Mouse (Mus musculus) cerebellum, postnatal 25 days (tissue): Measurements from ENCODE around the gene Gfm2.
"Not testable (repeated sequence)": the region's sequence is repeated elsewhere in the genome, so short reads cannot be mapped to it uniquely, and the experiment has no call there.

Experiments
- DNase-seq, 2 experiments: peaks; one replicate each; pipeline ENCODE4 v3.0.0; 2021; ENCODE audit warnings: mixed read lengths in 2 of 2

Gene Gfm2

DNA sequence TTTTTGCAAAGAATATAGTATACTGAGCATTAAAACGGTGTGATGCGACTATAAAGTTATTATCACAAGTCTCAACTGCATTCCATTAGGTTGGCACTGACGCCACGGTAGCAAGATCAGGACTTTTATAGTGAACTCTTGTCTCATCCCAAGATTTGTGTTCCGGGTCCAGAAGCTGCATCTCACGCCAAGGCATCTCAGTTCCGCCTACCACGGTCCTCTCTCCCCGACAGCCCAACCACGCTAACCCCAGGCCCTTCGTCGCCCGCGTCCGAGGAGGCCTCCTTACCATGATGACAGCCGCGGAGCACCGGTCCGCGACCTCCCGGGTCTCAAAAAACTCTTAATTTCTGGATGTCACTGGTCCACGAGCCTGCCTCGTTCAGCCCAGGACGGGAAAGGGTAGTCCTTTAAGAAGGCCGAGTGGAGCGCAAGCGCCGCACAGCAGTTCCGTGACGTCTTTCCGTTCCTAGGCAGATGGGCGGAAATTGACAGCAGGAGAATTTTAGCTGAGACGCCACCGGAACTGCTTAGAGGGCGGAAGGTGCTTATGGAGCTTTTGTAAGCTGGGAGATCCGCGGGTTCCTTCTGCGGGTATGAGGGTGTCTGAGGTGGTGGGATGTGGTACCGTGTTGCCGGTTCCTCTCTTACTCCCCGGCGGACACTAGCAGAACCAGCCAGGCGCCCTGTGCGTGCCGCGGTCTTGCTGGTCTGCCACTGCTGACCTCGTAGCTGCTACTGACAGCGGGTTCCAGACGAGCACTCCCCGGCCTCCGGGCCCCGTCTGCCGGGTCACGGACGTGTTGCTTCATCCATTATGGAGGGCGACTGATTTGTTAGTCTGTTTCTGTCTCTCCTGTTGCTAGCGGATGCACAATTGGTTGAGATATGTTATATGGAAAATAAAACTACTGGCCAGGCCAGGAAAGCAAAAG, at the start of gene Gfm2, which contains the start of gene Nsa2:
Gfm2 (plus strand) TSS at position 472 of the 935 bp plus-strand sequence.
Nsa2 (minus strand) TSS at position 472 of the 935 bp plus-strand sequence.
- peak; percentile 91 for DNase-seq

- no peak for DNase-seq
These were observed 49.6 kb upstream of the Gfm2 start for GRCm38 (mm10) chr13:97088183-97088582.

- DNase-seq, result no peak
These were observed 42.0 kb upstream of the Gfm2 start for GRCm38 (mm10) chr13:97095726-97096125.

DNA sequence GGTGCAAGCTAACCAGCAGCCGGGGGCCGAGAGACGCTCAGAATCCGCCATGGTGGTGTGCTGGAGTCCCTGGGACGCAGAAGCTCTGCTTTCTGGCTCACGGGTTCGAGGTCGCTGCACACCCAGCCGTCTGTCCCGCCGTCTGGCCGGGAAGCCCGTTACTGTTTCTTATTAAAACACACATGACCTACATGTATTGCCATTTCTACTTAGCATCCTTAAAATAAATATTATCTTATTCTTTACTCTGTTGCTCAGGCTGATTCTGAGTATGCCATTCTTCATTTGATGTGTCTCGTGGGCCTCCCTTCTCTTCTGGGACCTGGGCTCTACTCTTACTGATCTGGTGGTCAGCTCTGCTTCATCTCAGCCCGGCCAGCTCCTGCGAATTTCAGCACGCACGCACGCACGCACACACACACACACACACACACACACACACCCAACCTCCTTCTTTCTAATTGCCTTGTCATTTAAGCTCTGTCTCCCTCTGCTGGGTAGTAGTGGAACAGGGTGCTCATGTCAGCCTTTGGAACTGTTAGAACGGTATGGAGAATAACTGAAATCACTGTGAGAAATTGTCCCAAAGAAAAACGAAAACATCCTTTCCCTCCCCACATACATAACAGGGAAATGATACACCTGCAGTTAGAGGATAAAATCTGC, 38.4 kb upstream of the Gfm2 start, which contains the start of gene Gm6169:
Gm6169 (minus strand) TSS at position 51 of the 666 bp plus-strand sequence.
- DNase-seq, result peak; percentile 46 to 70

DNA sequence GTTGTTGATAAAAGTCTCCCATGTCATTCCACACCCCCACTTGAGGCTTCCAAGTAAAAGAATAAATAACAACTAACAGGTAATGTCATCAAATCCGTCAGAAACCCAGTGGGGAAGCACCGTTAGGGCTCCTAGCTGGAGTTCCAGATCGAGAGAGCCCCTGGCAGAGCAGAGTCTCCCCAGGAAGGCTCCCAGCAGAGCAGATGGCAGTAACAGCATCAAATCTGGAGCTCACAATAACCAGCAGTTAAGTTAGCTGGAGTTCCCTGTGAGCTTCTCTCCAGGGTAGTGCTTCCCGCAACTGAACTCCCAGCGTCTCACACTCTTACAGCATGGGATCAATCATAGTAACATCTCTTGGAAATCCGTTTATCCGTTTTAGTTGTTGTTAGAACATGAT, 32.7 kb upstream of the Gfm2 start:
- DNase-seq, result no peak

DNA sequence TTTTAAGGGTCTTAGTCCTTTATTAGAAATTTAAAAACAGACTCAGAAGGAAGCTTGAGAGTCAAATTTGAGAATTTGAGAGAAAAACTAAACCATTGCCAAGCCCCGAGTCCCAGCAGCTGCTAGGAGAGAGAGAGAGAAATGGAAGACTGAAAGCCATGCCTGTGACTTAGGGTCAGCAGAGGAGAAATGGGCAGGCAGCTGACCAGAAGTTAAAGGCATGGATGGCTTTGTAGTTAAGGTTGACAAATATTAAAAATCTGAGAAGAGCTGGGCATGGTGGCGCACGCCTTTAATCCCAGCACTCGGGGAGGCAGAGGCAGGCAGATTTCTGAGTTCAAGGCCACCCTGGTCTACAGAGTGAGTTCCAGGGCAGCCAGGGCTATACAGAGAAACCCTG, 30.0 kb upstream of the Gfm2 start:
- not testable (repeated sequence) for DNase-seq

DNA sequence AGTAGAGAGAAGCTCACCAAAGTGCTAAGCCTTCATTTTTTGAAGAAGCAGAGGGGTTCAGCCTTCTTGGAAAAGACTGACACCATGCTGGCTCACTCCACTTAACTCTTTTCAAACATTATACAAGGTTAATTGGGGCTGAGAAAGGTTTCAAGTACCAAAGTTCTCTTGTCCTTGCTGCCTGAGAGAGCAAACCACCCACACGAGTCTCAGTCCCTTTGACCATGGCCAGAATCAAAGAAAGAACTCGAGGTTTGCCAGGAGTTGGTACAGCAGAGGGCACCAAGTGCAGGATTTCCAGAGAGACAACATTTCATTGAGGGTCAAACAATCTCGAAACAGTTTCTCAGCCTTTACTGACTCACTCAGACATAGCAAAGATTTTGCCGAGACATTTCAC, 28.7 kb upstream of the Gfm2 start:
- no peak for DNase-seq

DNA sequence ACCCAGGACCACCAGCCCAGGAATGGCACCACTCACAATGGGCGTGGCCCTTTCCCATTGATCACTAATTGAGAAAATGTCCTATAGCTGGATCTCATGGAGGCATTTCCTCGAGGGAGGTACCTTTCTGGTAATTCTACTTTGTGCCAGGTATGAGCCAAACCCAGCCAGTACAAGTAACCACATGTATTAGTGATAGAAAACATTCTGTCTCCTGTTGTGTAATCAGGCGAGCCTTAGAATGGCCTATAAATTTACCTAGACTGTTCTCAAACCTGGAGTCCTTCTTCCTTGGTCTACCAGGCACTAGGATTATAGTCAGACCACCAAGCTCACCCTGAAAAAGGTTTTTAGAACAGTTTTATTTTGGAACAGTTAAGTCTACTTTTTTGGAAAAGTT, 16.4 kb upstream of the Gfm2 start:
- DNase-seq, result no peak

- DNase-seq, result not testable (repeated sequence)
These were observed 8.1 kb upstream of the Gfm2 start for GRCm38 (mm10) chr13:97129654-97130053.

DNA sequence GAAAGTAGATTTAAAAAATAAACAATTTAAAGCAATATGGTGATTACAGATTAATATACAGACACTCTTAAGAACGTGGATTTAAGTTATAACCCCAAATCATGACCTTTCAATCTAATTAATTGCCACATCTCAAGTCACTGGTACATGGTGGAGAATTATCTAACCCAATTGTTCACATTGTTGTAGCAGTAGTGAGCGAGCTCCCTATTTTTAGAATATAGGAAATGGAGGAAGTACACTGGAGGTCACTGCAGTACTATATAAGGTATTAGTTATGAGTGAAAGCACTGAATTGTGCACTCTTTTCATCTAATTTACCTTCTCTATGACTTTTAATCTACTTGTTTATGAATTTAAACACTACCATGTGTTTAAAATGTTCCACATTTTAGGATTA, 7.3 kb upstream of the Gfm2 start:
- not testable (repeated sequence) for DNase-seq

DNA sequence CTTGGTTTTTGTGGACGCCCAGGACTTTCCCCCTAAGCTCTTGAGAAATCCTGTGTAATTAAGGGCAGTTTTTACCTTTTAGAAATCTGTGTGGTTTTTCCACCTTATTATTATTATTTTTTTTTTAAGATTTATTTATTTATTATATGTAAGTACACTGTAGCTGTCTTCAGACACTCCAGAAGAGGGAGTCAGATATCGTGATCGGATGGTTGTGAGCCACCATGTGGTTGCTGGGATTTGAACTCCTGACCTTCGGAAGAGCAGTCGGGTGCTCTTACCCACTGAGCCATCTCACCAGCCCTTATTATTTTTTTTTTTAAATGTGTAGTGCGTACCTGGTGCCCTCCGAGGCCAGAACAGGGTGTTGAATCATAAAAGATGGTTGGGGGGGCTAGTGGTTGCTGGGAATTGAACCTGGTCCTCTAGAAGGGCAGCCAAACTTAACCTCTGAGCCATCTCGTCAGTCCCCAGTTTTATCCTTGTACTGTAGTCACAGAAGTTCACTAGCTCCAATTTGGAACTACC, 731 bp downstream of the Gfm2 start:
- not testable (repeated sequence) for DNase-seq

- no peak for DNase-seq
These were observed 4.6 kb downstream of the Gfm2 start for GRCm38 (mm10) chr13:97142321-97142720.

GRCm38 (mm10) chr13:97145834-97146233, 8.1 kb downstream of the Gfm2 start:
- peak; percentile 28 to 71 for DNase-seq

- no peak for DNase-seq
These were observed 38.0 kb downstream of the Gfm2 start for GRCm38 (mm10) chr13:97175520-97176264.

GRCm38 (mm10) chr13:97176731-97177130, 39.0 kb downstream of the Gfm2 start:
- no peak for DNase-seq

DNA sequence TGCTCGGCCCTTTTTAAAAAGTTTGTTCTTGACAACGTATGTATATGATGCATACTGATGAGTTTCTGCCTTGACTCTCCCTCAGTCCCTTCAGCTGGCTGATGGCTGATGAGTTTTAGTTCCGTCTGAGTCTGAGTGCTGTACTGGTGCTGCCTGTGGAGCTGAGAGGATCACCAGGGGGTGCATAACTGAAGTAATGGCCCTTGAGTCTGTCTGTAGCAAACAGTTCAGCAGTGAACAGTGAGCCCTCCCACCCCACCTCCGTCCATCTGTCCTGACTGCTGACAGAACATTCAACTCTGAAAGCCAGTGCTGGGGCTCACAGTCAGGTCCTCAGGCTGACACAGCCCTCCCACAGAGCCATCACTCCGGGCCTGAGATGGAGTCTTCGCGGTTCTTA, 41.2 kb downstream of the Gfm2 start:
- no peak for DNase-seq

DNA sequence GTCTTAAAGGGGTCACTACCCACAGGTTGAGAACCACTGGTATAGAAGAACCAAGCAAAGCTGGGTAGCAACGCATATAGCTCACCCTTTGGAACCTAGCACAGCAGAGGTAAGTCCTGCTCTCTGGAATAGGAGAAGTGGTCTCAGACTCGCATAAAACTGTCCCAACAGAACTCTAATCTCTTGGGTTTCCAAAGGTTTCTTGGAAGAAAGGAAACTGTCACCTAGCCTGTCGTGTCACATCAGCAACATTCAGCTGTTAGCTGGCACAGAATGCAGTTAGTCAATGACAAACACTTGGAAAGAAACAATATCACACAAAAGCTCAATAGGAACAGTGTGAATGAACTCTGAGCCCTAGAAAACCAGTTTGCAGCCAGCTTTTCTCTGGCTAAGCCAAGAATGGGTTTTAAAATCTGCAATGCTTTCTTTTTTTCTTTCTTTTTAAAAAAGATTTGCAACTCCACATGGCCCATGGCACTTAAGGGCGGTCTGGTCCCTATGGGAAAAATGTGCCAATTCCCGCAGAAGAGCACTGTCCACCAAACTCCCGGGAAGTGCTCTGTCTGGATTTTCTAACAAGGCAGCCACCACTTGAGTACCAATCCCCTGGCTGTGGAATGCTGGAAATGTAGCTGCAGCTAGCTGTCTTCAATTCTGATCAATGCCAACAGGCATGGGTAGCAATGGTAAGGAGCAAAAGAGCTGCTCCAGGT, 42.5 kb downstream of the Gfm2 start:
- DNase-seq, result no peak

DNA sequence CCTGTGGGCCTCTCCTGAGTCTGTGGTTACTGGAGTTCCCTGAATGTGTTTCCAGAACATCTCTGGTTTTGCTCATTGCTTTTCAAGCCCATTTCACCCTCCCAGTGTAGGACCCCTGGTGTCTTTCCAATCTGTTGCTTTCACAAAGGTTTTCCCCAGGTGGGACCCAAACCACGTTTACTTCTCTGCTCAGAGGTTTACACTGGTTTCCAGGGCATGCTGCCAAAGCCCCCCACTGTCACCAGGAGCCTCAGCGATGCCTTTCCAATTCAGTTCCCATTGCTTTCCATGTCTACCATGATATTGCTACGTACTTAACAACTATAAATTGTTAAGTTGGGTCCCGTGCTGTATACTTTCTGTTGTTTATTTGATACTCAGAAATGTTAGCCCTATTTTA, 45.1 kb downstream of the Gfm2 start:
- DNase-seq, result peak in 1 of 2 experiments; percentile 36

DNA sequence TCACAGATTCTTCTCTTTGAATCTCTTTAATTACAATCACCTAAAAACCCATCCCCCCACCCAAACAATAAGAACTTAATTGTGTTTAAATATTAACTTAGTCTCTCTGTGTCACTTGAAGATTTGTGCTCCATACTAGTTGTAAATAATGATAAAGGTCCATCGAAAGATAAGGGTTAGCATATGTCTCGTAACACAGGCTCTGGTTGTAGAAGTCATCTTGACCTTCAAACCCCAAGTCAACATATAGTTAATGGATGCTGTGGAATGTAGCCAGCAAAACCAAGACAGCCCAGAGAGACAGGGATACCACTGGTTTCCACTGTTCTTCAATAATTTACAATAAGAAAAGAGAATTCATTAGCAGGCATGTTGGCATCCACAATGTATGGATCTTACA, 46.4 kb downstream of the Gfm2 start:
- DNase-seq, result no peak

DNA sequence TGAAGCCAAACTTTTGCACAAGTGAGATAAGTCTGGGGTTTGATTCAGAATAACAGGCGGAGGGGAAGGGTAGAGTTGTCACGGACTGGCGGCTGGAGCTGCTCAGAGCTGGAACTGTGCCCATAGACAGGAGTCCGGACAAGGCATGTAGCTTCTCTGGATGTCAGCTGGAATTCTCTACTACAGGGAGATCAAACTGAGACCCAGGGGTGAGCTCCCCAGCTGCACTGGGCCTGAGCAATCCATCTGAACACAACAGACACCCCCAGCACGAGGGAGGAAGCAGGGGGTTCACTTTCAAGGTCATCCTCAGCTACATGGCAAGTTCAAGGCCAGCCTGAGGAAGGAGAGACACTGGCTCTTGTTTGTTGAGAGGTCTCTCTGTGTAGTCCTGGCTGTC, 46.9 kb downstream of the Gfm2 start:
- DNase-seq, result no peak

DNA sequence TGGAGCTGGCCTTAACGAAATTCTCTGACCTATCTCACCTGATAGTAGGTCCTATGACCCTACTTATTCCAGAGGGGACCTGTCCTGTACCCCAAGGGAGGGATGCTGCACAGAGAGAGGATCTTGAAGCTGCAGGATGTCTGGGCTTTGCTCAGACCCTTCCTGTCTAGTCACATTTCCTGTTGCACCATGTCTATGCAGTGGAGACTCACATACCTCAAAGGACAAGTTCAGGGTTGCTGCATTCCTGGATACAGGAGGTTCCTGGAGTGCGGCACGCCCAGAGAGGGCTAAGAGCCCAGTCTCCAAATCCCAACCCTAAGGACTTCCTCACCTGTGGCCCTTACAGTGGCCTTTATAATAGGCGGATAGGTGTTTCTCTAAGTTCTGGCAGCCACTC, 48.6 kb downstream of the Gfm2 start:
- no peak for DNase-seq

DNA sequence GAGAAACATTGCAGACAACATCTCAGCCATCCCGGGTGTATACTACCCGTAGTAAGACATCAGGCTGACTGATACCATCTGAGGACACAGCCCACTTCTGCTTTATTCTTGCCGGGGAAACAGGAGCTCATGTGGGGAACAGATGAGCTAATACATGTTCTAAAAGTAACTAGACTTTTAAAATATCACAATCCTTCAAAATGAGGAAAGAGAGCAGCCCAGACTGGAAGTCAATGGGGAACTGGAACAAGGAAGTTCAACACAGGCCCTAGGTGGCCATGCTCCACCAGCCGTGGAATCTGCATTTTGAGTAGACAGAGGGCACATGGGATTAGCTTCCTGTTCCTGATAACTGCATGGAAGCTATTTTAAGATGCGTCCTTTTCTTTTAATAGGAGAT, 50.0 kb downstream of the Gfm2 start:
- no peak for DNase-seq
